Mouse (Mus musculus): ENCODE measurements around the gene H2-M10.1.

- TF ChIP-seq CTCF (IDR thresholded peaks at IDR 0.05; ENCODE audit: low read depth): no peak
- no peak for TF ChIP-seq EP300 (optimal IDR thresholded peaks at IDR 0.05)
Measured at GRCm38 (mm10) chr17:36314511-36314910, 11.4 kb downstream of the H2-M10.1 start.
